Mouse (Mus musculus): ENCODE data around the gene Gm21725.
"Not testable (repeated sequence)": the region's sequence is repeated elsewhere in the genome, so short reads cannot be mapped to it uniquely, and the experiment has no call there.

Gm21725 gene

DNA sequence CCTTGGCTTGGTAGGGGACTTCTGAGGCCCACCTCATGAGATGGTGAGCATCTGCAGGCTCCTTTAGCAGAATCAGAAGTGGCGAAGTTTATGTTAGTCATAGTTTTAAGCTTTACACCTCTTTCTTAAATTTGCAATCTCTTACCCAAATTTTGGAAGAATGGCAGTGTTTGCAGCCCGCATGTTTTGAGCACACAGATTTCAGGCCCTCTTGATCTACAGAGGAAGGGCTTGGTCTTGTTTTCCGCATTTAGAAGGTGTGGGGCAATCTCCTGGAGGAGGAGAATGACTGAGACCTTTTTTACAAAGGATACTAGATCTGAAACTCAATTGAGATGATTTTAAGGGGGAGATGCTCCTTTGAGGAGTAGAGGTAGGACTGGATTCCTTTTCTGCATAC, at the start of gene Gm21725:
Gene Gm21725, minus strand, starts transcription at position 101 of the 400 bp plus-strand sequence.
- not testable (repeated sequence) for DNase-seq

Data from thymus, postnatal 14 days (tissue).